Mouse (Mus musculus) adrenal gland, adult (tissue): ENCODE measurements around the gene Arl6.

Experiments used
- DNase-seq, 2 experiments: peaks; one replicate each; pipeline ENCODE4 v3.0.0; 2022 to 2023; ENCODE audit warnings: low spot score in 1 of 2; ENCODE audit not compliant: inconsistent age in 2 of 2

Arl6 gene

GRCm38 (mm10) chr16:59587816-59588215 is 51.4 kb downstream of the Arl6 start:
- DNase-seq: no peak

- DNase-seq: no peak
Observed at GRCm38 (mm10) chr16:59586911-59587310, 52.3 kb downstream of the Arl6 start.

DNA sequence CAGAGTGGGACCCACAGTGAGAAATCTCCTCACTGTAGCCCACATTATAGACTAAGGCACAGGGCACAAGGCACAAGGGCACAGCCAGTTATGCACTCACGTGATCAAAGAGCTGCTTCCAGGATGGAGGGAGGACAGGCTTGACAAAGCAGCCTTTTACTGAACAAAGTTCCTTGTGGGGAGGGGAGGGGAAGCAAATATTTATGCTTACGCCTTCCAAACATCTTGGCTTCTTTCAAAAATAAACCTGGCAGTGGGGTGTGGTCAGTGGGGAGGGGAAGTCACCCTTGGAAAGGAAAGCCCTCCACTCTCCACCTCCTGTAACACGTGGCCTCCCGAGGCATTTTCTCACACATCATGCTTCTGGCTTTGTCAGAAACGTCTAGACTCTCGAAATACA is 52.9 kb downstream of the Arl6 start:
- no peak for DNase-seq

- no peak for DNase-seq
Observed at GRCm38 (mm10) chr16:59585706-59586244, 53.4 kb downstream of the Arl6 start.

- DNase-seq: peak in 1 of 2 experiments; percentile 72
Observed at GRCm38 (mm10) chr16:59583515-59583914, 55.7 kb downstream of the Arl6 start.

GRCm38 (mm10) chr16:59579237-59579636 is 60.0 kb downstream of the Arl6 start:
- no peak for DNase-seq

GRCm38 (mm10) chr16:59573961-59574360 is 65.2 kb downstream of the Arl6 start:
- no peak for DNase-seq

- no peak for DNase-seq
Observed at GRCm38 (mm10) chr16:59572685-59573084, 66.5 kb downstream of the Arl6 start.

- no peak for DNase-seq
Observed at GRCm38 (mm10) chr16:59570807-59571206, 68.4 kb downstream of the Arl6 start.

- no peak for DNase-seq
Observed at GRCm38 (mm10) chr16:59569837-59570236, 69.4 kb downstream of the Arl6 start.

GRCm38 (mm10) chr16:59567721-59568381 is 71.3 kb downstream of the Arl6 start:
- DNase-seq: no peak

GRCm38 (mm10) chr16:59566437-59566836 is 72.8 kb downstream of the Arl6 start:
- no peak for DNase-seq

DNA sequence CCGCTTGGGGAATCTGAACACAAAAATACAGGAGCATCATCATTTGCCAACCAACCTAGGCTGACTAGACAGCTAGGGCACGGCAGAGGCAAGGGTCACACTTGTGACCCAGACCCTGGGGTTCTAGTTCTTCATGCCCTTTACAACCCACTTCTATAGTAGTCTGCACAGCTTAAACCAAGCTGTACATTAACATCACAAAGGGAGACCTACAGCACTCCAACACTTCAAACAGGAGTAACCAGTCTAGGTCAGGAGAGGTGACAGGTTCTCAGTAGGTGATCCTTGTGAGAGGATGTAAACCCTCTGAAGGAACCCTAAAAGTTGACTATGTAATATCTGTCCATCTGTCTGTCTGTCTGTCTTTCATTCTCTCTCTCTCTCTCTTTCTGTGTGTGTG is 73.6 kb downstream of the Arl6 start:
- no peak for DNase-seq

- no peak for DNase-seq
Observed at GRCm38 (mm10) chr16:59564025-59564424, 75.2 kb downstream of the Arl6 start.
